Mouse (Mus musculus): ENCODE results near the gene Tmc7.

GRCm38 (mm10) chr7:118611933-118612332 is 27.4 kb upstream of the Tmc7 start:
- TF ChIP-seq CTCF (IDR thresholded peaks at IDR 0.05; ENCODE audit: insufficient read depth, low read length), result no peak
- no peak for TF ChIP-seq POLR2A (IDR thresholded peaks at IDR 0.05; ENCODE audit: borderline replicate concordance, extremely low read depth, low read depth, low read length)
